In the genomic region with DNA sequence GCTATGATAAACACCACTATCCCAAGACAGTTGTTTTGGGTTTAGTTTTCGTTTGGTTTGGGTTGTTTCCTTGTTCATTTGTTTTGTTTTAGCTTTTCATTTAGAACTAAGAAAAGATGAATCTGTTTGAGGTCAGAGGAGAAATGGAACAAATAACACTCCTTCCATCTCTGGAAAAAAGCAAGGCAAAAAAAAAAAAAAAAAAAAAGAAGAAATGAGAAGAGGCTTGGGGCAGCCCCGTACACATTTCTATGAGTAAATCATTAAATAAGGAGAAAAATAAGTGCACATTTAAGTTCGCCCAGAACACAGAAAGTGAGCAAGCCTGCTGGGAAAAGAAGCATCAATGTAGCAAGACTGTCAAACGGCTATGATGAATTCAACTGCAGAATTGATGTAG, we compare ENCODE assay signal across 26 mouse cellular contexts.
"Had no signal": no experiment of that assay in that cellular context is flagged by ENCODE, and none has a peak within 500 bp of the region (broad histone marks: within the 10 kb centered on the region; RNA-seq: fewer than 3 reads in every experiment).

No protein-coding gene starts in this region.

- H3K9me3 ChIP-seq: embryonic facial prominence, embryonic 10.5 days; embryonic facial prominence, embryonic 12.5 days; embryonic facial prominence, embryonic 13.5 days; embryonic facial prominence, embryonic 15.5 days; forebrain, embryonic 10.5 days; forebrain, embryonic 12.5 days; forebrain, embryonic 13.5 days; forebrain, embryonic 15.5 days had no signal

- H3K4me2 ChIP-seq: embryonic facial prominence, embryonic 12.5 days; embryonic facial prominence, embryonic 13.5 days; embryonic facial prominence, embryonic 15.5 days; forebrain, embryonic 12.5 days; forebrain, embryonic 13.5 days; forebrain, embryonic 15.5 days had no signal

- H3K4me3 ChIP-seq: embryonic facial prominence, embryonic 10.5 days; embryonic facial prominence, embryonic 12.5 days; embryonic facial prominence, embryonic 13.5 days; embryonic facial prominence, embryonic 15.5 days; erythroblast, embryonic 14.5 days; forebrain, embryonic 10.5 days; forebrain, embryonic 12.5 days; forebrain, embryonic 13.5 days; forebrain, embryonic 15.5 days; gastrocnemius, adult 2 months; heart, adult 2 months had no signal

- H3K27ac ChIP-seq: embryonic facial prominence, embryonic 10.5 days; embryonic facial prominence, embryonic 12.5 days; embryonic facial prominence, embryonic 13.5 days; embryonic facial prominence, embryonic 15.5 days; forebrain, embryonic 10.5 days; forebrain, embryonic 12.5 days; forebrain, embryonic 13.5 days; forebrain, embryonic 15.5 days; gastrocnemius, adult 2 months; heart, adult 2 months had no signal

- H3K4me1 ChIP-seq: embryonic facial prominence, embryonic 10.5 days; embryonic facial prominence, embryonic 12.5 days; embryonic facial prominence, embryonic 13.5 days; embryonic facial prominence, embryonic 15.5 days; forebrain, embryonic 10.5 days; forebrain, embryonic 12.5 days; forebrain, embryonic 13.5 days; forebrain, embryonic 15.5 days had no signal

- H3K36me3 ChIP-seq: embryonic facial prominence, embryonic 10.5 days; embryonic facial prominence, embryonic 12.5 days; embryonic facial prominence, embryonic 13.5 days; embryonic facial prominence, embryonic 15.5 days; forebrain, embryonic 10.5 days had no signal

- H3K9ac ChIP-seq: embryonic facial prominence, embryonic 12.5 days; embryonic facial prominence, embryonic 13.5 days; embryonic facial prominence, embryonic 15.5 days; forebrain, embryonic 12.5 days; forebrain, embryonic 13.5 days; forebrain, embryonic 15.5 days; forebrain, postnatal 0 days had no signal

- H3K27me3 ChIP-seq: embryonic facial prominence, embryonic 12.5 days; embryonic facial prominence, embryonic 13.5 days; embryonic facial prominence, embryonic 15.5 days; forebrain, embryonic 12.5 days; forebrain, embryonic 13.5 days; forebrain, embryonic 15.5 days had no signal

- DNase-seq: cerebellum, adult 8-10 months; cerebellum, adult 9-10 months; cerebellum, adult 9-11 months; cerebellum, postnatal 10 days; cerebellum, postnatal 14 days; cerebellum, postnatal 25 days; cerebellum, postnatal 36 days; embryo, embryonic 11 days; forebrain, postnatal 0 days; gastrocnemius, adult 2 months; gastrocnemius, postnatal 10 days; gastrocnemius, postnatal 14 days; gastrocnemius, postnatal 25 days; gastrocnemius, postnatal 36 days; heart, adult 11 months; heart, adult 18-20 months; heart, adult 2 months had no signal
